Mouse (Mus musculus): ENCODE results near the gene Osbpl10. TPM values are rescaled to one million over a fixed set of nuclear protein-coding genes. Genes with fewer than 3 reads are reported as not detected.

Gene Osbpl10
- polyA plus RNA-seq, 1 experiment from 2014 or later, result 3.5 TPM

GRCm38 (mm10) chr9:115201264-115201663 lies 222.9 kb downstream of the Osbpl10 start:
- peaks cover 2% of the 10 kb centered on the region; the same call in 1 of the 2 replicates for H3K4me1 ChIP-seq (ENCODE audit: control insufficient read depth, insufficient read depth, low read depth, low read length)
- no peaks in the 10 kb centered on the region for H3K36me3 ChIP-seq (ENCODE audit: control insufficient read depth, insufficient read depth, low read length)
- H3K27me3 ChIP-seq (replicated peaks; ENCODE audit: control insufficient read depth, insufficient read depth, low read length), result no peaks in the 10 kb centered on the region
- no peak for ATAC-seq
- H3K4me3 ChIP-seq (ENCODE audit: low read length), result no peak overlapping the region
- no peaks in the 10 kb centered on the region for H3K9me3 ChIP-seq (ENCODE audit: control insufficient read depth, low read length)
- H3K9ac ChIP-seq (ENCODE audit: low read depth, low read length), result no peak overlapping the region
- 90% methylated on average over 6 of the region's 6 CpGs for WGBS
- no peak overlapping the region for H3K4me2 ChIP-seq (ENCODE audit: low read length)
- no peak overlapping the region for H3K27ac ChIP-seq (ENCODE audit: low read depth, low read length)

- no peaks in the 10 kb centered on the region for H3K9me3 ChIP-seq (ENCODE audit: control insufficient read depth, low read length)
- H3K4me2 ChIP-seq (ENCODE audit: low read length), result no peak overlapping the region
- ATAC-seq, result no peak
- H3K9ac ChIP-seq (ENCODE audit: low read depth, low read length), result no peak overlapping the region
- H3K27me3 ChIP-seq (replicated peaks; ENCODE audit: control insufficient read depth, insufficient read depth, low read length), result no peaks in the 10 kb centered on the region
- H3K4me3 ChIP-seq (ENCODE audit: low read length), result no peak overlapping the region
- 59% methylated on average over 6 of the region's 6 CpGs for WGBS
- no peak overlapping the region for H3K27ac ChIP-seq (ENCODE audit: low read depth, low read length)
- H3K4me1 ChIP-seq (ENCODE audit: control insufficient read depth, insufficient read depth, low read depth, low read length), result peaks cover 2% of the 10 kb centered on the region; the same call in 1 of the 2 replicates
- no peaks in the 10 kb centered on the region for H3K36me3 ChIP-seq (ENCODE audit: control insufficient read depth, insufficient read depth, low read length)
These were observed 224.8 kb downstream of the Osbpl10 start for GRCm38 (mm10) chr9:115203136-115203535.

GRCm38 (mm10) chr9:115205491-115205890 lies 227.1 kb downstream of the Osbpl10 start:
- no peak for ATAC-seq
- no peaks in the 10 kb centered on the region for H3K27me3 ChIP-seq (replicated peaks; ENCODE audit: control insufficient read depth, insufficient read depth, low read length)
- H3K27ac ChIP-seq (ENCODE audit: low read depth, low read length), result no peak overlapping the region
- peaks cover 2% of the 10 kb centered on the region; the same call in 1 of the 2 replicates for H3K4me1 ChIP-seq (ENCODE audit: control insufficient read depth, insufficient read depth, low read depth, low read length)
- no peak overlapping the region for H3K4me3 ChIP-seq (ENCODE audit: low read length)
- H3K4me2 ChIP-seq (ENCODE audit: low read length), result no peak overlapping the region
- 24% methylated on average over 6 of the region's 6 CpGs for WGBS
- no peaks in the 10 kb centered on the region for H3K9me3 ChIP-seq (ENCODE audit: control insufficient read depth, low read length)
- no peak overlapping the region for H3K9ac ChIP-seq (ENCODE audit: low read depth, low read length)
- H3K36me3 ChIP-seq (ENCODE audit: control insufficient read depth, insufficient read depth, low read length), result no peaks in the 10 kb centered on the region

- Histone ChIP-seq H3K27me3 (replicated peaks; ENCODE audit: control insufficient read depth, insufficient read depth, low read length) (no peaks in the 10 kb centered on the region), H3K4me2 (ENCODE audit: low read length) (no peak overlapping the region), H3K4me1 (ENCODE audit: control insufficient read depth, insufficient read depth, low read depth, low read length) (peaks cover 2% of the 10 kb centered on the region; the same call in 1 of the 2 replicates), H3K9ac (ENCODE audit: low read depth, low read length) (no peak overlapping the region), H3K27ac (ENCODE audit: low read depth, low read length) (no peak overlapping the region), H3K4me3 (ENCODE audit: low read length) (no peak overlapping the region), H3K9me3 (ENCODE audit: control insufficient read depth, low read length) (no peaks in the 10 kb centered on the region), H3K36me3 (ENCODE audit: control insufficient read depth, insufficient read depth, low read length) (no peaks in the 10 kb centered on the region)
- WGBS, result 56% methylated on average over 5 of the region's 5 CpGs
- ATAC-seq, result 0 out of 2 replicates have a peak, but pooled peaks have one; percentile 14
These were observed 227.8 kb downstream of the Osbpl10 start for GRCm38 (mm10) chr9:115206219-115206618.

GRCm38 (mm10) chr9:115209737-115210136 lies 231.4 kb downstream of the Osbpl10 start:
- H3K27me3 ChIP-seq (replicated peaks; ENCODE audit: control insufficient read depth, insufficient read depth, low read length), result no peaks in the 10 kb centered on the region
- ATAC-seq, result no peak
- peaks cover 2% of the 10 kb centered on the region; the same call in 1 of the 2 replicates for H3K4me1 ChIP-seq (ENCODE audit: control insufficient read depth, insufficient read depth, low read depth, low read length)
- no peak overlapping the region for H3K4me2 ChIP-seq (ENCODE audit: low read length)
- H3K9ac ChIP-seq (ENCODE audit: low read depth, low read length), result no peak overlapping the region
- H3K36me3 ChIP-seq (ENCODE audit: control insufficient read depth, insufficient read depth, low read length), result no peaks in the 10 kb centered on the region
- 93% methylated on average over 7 of the region's 7 CpGs for WGBS
- H3K9me3 ChIP-seq (ENCODE audit: control insufficient read depth, low read length), result peaks cover 2% of the 10 kb centered on the region; the same call in 1 of the 2 replicates
- no peak overlapping the region for H3K4me3 ChIP-seq (ENCODE audit: low read length)
- no peak overlapping the region for H3K27ac ChIP-seq (ENCODE audit: low read depth, low read length)

GRCm38 (mm10) chr9:115210535-115210934 lies 232.2 kb downstream of the Osbpl10 start:
- Histone ChIP-seq H3K4me2 (ENCODE audit: low read length) (no peak overlapping the region), H3K4me3 (ENCODE audit: low read length) (no peak overlapping the region), H3K27me3 (replicated peaks; ENCODE audit: control insufficient read depth, insufficient read depth, low read length) (no peaks in the 10 kb centered on the region), H3K27ac (ENCODE audit: low read depth, low read length) (no peak overlapping the region), H3K4me1 (ENCODE audit: control insufficient read depth, insufficient read depth, low read depth, low read length) (peaks cover 2% of the 10 kb centered on the region; the same call in 1 of the 2 replicates), H3K9me3 (ENCODE audit: control insufficient read depth, low read length) (peaks cover 2% of the 10 kb centered on the region; the same call in 1 of the 2 replicates), H3K36me3 (ENCODE audit: control insufficient read depth, insufficient read depth, low read length) (no peaks in the 10 kb centered on the region), H3K9ac (ENCODE audit: low read depth, low read length) (no peak overlapping the region)
- 79% methylated on average over 12 of the region's 12 CpGs for WGBS
- no peak for ATAC-seq

GRCm38 (mm10) chr9:115213755-115214264 lies 235.4 kb downstream of the Osbpl10 start:
- Histone ChIP-seq H3K4me1 (ENCODE audit: control insufficient read depth, insufficient read depth, low read depth, low read length) (no peaks in the 10 kb centered on the region), H3K9me3 (ENCODE audit: control insufficient read depth, low read length) (peaks cover 2% of the 10 kb centered on the region; the same call in 1 of the 2 replicates), H3K36me3 (ENCODE audit: control insufficient read depth, insufficient read depth, low read length) (no peaks in the 10 kb centered on the region), H3K4me3 (ENCODE audit: low read length) (no peak overlapping the region), H3K4me2 (ENCODE audit: low read length) (no peak overlapping the region), H3K27me3 (replicated peaks; ENCODE audit: control insufficient read depth, insufficient read depth, low read length) (no peaks in the 10 kb centered on the region), H3K9ac (ENCODE audit: low read depth, low read length) (no peak overlapping the region), H3K27ac (ENCODE audit: low read depth, low read length) (no peak overlapping the region)
- no peak for ATAC-seq
- WGBS, result 81% methylated on average over 5 of the region's 5 CpGs

- no peak overlapping the region for H3K27ac ChIP-seq (ENCODE audit: low read depth, low read length)
- no peak for ATAC-seq
- peaks cover 2% of the 10 kb centered on the region; the same call in 1 of the 2 replicates for H3K9me3 ChIP-seq (ENCODE audit: control insufficient read depth, low read length)
- no peaks in the 10 kb centered on the region for H3K36me3 ChIP-seq (ENCODE audit: control insufficient read depth, insufficient read depth, low read length)
- H3K9ac ChIP-seq (ENCODE audit: low read depth, low read length), result no peak overlapping the region
- H3K4me1 ChIP-seq (ENCODE audit: control insufficient read depth, insufficient read depth, low read depth, low read length), result no peaks in the 10 kb centered on the region
- 31% methylated on average over 7 of the region's 7 CpGs for WGBS
- no peaks in the 10 kb centered on the region for H3K27me3 ChIP-seq (replicated peaks; ENCODE audit: control insufficient read depth, insufficient read depth, low read length)
- no peak overlapping the region for H3K4me3 ChIP-seq (ENCODE audit: low read length)
- no peak overlapping the region for H3K4me2 ChIP-seq (ENCODE audit: low read length)
These were observed 236.5 kb downstream of the Osbpl10 start for GRCm38 (mm10) chr9:115214572-115215571.

All from hindbrain, embryonic 16.5 days (tissue).